Mouse (Mus musculus): ENCODE results near the gene Vmn2r3. TPM values are rescaled to one million over a fixed set of nuclear protein-coding genes. Genes with fewer than 3 reads are reported as not detected.

Vmn2r3 gene
- total RNA-seq (2023), result not detected in 4 replicates

GRCm38 (mm10) chr3:64289609-64290008 lies at the start of gene Vmn2r3:
TSS of gene Vmn2r3 (minus strand) at chr3:64289709.

Other genes starting within 250 kb of the Vmn2r3 start
- gene Vmn2r1, start 208.2 kb downstream of the Vmn2r3 start, total RNA-seq (2023), result 0.09 TPM in 1 of 4 replicates, not detected in the others
- gene Vmn2r2, start 147.8 kb downstream of the Vmn2r3 start, total RNA-seq (2023), result not detected in 4 replicates
- not detected in 4 replicates for gene Vmn2r4, start 125.7 kb upstream of the Vmn2r3 start, total RNA-seq (2023)
- not detected in 4 replicates for gene Vmn2r5, start 220.1 kb upstream of the Vmn2r3 start, total RNA-seq (2023)

Measured in B cell, adult 62 days (primary cell).